ENCODE assay signal across 36 mouse cellular contexts in the genomic region with DNA sequence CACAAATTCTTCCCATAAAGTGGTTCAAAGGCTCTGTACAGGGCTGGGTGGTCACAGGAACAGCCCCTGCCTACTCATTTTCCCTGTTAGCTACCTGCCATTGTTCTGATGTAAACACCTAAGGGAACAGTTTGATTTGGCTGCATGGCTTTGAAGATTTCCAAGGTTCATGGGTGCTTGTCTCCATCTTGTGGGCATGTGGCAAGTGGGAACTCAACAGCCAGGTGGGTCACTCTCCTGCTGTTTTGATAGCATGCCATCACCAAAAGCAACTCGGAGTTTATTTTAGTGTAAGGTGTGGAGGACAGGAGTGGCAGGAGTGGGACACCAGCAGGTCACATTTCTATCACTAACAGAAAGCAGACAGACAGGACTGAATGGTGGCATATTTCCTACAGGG.
DNase-seq lines count a peak whose midpoint lies in the region; ATAC-seq and TF ChIP-seq lines count a peak whose summit lies in the region.
"Had no signal": no experiment of that assay in that cellular context is flagged by ENCODE, and none has a peak within 500 bp of the region (broad histone marks: within the 10 kb centered on the region; RNA-seq: fewer than 3 reads in every experiment).

No protein-coding gene starts in this region.

- H3K4me2 ChIP-seq in heart, postnatal 0 days (ENCODE audit: low read depth, low read length): no peak overlapping the region
- H3K4me2 ChIP-seq in liver, postnatal 0 days (ENCODE audit: low read depth, low read length): no peak overlapping the region
- no peak overlapping the region for H3K4me2 ChIP-seq in liver, embryonic 11.5 days
- H3K4me2 ChIP-seq: forebrain, embryonic 12.5 days; heart, embryonic 13.5 days; intestine, embryonic 15.5 days; limb, embryonic 13.5 days; liver, embryonic 12.5 days; midbrain, embryonic 13.5 days had no signal

- no peaks in the 10 kb centered on the region for H3K36me3 ChIP-seq in heart, postnatal 0 days (replicated peaks; ENCODE audit: control insufficient read depth, insufficient read depth, low read length)
- H3K36me3 ChIP-seq in liver, postnatal 0 days (replicated peaks; ENCODE audit: insufficient read depth, low read length): no peaks in the 10 kb centered on the region
- H3K36me3 ChIP-seq in liver, embryonic 11.5 days (ENCODE audit: control insufficient read depth, insufficient read depth, low read length): no peaks in the 10 kb centered on the region
- H3K36me3 ChIP-seq: forebrain, embryonic 12.5 days; heart, embryonic 13.5 days; hindbrain, embryonic 10.5 days; intestine, embryonic 15.5 days; limb, embryonic 13.5 days; liver, embryonic 12.5 days; midbrain, embryonic 13.5 days had no signal

- H3K9me3 ChIP-seq in heart, postnatal 0 days (replicated peaks; ENCODE audit: control insufficient read depth, low read length): no peaks in the 10 kb centered on the region
- H3K9me3 ChIP-seq in liver, postnatal 0 days (ENCODE audit: low read length): no peaks in the 10 kb centered on the region
- H3K9me3 ChIP-seq in liver, embryonic 11.5 days (ENCODE audit: control insufficient read depth, low read length): no peaks in the 10 kb centered on the region
- H3K9me3 ChIP-seq: forebrain, embryonic 12.5 days; heart, embryonic 13.5 days; hindbrain, embryonic 10.5 days; intestine, embryonic 15.5 days; limb, embryonic 13.5 days; liver, embryonic 12.5 days; midbrain, embryonic 13.5 days had no signal

- no peak for DNase-seq in heart, postnatal 0 days (ENCODE audit: low spot score)
- no peak for DNase-seq in heart, adult 8-10 months (ENCODE audit: low spot score)
- DNase-seq in liver, postnatal 0 days: no peak
- DNase-seq in liver, embryonic 11.5 days (ENCODE audit: low spot score): no peak
- DNase-seq in brain, adult 2 months (ENCODE audit: low read depth, low spot score): peak; percentile 44
- no peak for DNase-seq in cerebellum, postnatal 14 days
- DNase-seq in ovary, adult 18-20 months (ENCODE audit: low spot score): no peak
- DNase-seq: adrenal gland, adult 2 months; adrenal gland, postnatal 36 days; cerebellum, adult 11-12 months; cerebellum, adult 9-11 months; gastrocnemius, postnatal 25 days; heart, adult 18-20 months; heart, postnatal 14 days; kidney, adult 2 months; kidney, postnatal 10 days; layer of hippocampus, adult 9-11 months; lung, adult 18-20 months; lung, postnatal 4 days; right cerebral cortex, adult 18-20 months; spleen, adult 18-20 months; thymus, adult 2 months; thymus, postnatal 4 days had no signal

- peak; percentile 21; the same call in 1 of the 2 replicates for TF ChIP-seq CTCF in heart, postnatal 0 days (IDR thresholded peaks at IDR 0.05; ENCODE audit: low read depth)
- 0 out of 2 replicates have a peak, but pooled peaks have one; percentile 3 for TF ChIP-seq CTCF in liver, postnatal 0 days (IDR thresholded peaks at IDR 0.05; ENCODE audit: low read depth)

- no peak overlapping the region for H3K9ac ChIP-seq in heart, postnatal 0 days (replicated peaks; ENCODE audit: low read depth, low read length)
- H3K9ac ChIP-seq in liver, postnatal 0 days (replicated peaks): no peak overlapping the region
- H3K9ac ChIP-seq in liver, embryonic 11.5 days (ENCODE audit: low read depth, low read length): no peak overlapping the region
- H3K9ac ChIP-seq: forebrain, embryonic 12.5 days; heart, embryonic 13.5 days; intestine, embryonic 15.5 days; limb, embryonic 13.5 days; liver, embryonic 12.5 days; midbrain, embryonic 13.5 days had no signal

- no peak overlapping the region for H3K4me3 ChIP-seq in heart, postnatal 0 days (ENCODE audit: low read depth, low read length)
- no peak overlapping the region for H3K4me3 ChIP-seq in liver, postnatal 0 days (ENCODE audit: low read depth, low read length)
- H3K4me3 ChIP-seq in liver, embryonic 11.5 days (ENCODE audit: low read depth, low read length): no peak overlapping the region
- H3K4me3 ChIP-seq: erythroblast, embryonic 14.5 days; forebrain, embryonic 12.5 days; heart, embryonic 13.5 days; hindbrain, embryonic 10.5 days; intestine, embryonic 15.5 days; limb, embryonic 13.5 days; liver, embryonic 12.5 days; megakaryocyte, embryonic 14.5 days; midbrain, embryonic 13.5 days had no signal

- WGBS in heart, postnatal 0 days: 50% methylated on average over 1 of the region's 1 CpGs
- 73% methylated on average over 1 of the region's 1 CpGs for WGBS in liver, postnatal 0 days (ENCODE audit: insufficient replicate concordance)
- 61% methylated on average over 1 of the region's 1 CpGs for WGBS in liver, embryonic 11.5 days

- H3K27ac ChIP-seq in heart, postnatal 0 days (ENCODE audit: low read depth): no peak overlapping the region
- H3K27ac ChIP-seq in liver, postnatal 0 days (ENCODE audit: low read depth): no peak overlapping the region
- H3K27ac ChIP-seq in liver, embryonic 11.5 days (ENCODE audit: low read depth, low read length): no peak overlapping the region
- H3K27ac ChIP-seq: forebrain, embryonic 12.5 days; heart, embryonic 13.5 days; hindbrain, embryonic 10.5 days; intestine, embryonic 15.5 days; limb, embryonic 13.5 days; liver, embryonic 12.5 days; midbrain, embryonic 13.5 days had no signal

- no peak for TF ChIP-seq EP300 in heart, postnatal 0 days (IDR thresholded peaks at IDR 0.05; ENCODE audit: low read depth)
- no peak for TF ChIP-seq EP300 in liver, postnatal 0 days (IDR thresholded peaks at IDR 0.05; ENCODE audit: low read depth)

- no peak for ATAC-seq in heart, postnatal 0 days (ENCODE audit: insufficient read depth, low read depth)
- ATAC-seq in liver, postnatal 0 days: no peak
- ATAC-seq in liver, embryonic 11.5 days (replicated peaks; ENCODE audit: low FRiP score): no peak
- ATAC-seq: activated CD4-positive, CD25-positive, alpha-beta regulatory T cell, adult 4 months; CD4-positive, CD25-positive, alpha-beta regulatory T cell, adult 4 months; hindbrain, embryonic 16.5 days; intestine, embryonic 15.5 days; liver, embryonic 12.5 days; lung, postnatal 0 days; midbrain, embryonic 13.5 days had no signal

- H3K4me1 ChIP-seq in heart, postnatal 0 days (ENCODE audit: control insufficient read depth, insufficient read depth): no peaks in the 10 kb centered on the region
- no peaks in the 10 kb centered on the region for H3K4me1 ChIP-seq in liver, postnatal 0 days (ENCODE audit: insufficient read depth)
- no peaks in the 10 kb centered on the region for H3K4me1 ChIP-seq in liver, embryonic 11.5 days (replicated peaks; ENCODE audit: control insufficient read depth, insufficient read depth, low read length)
- H3K4me1 ChIP-seq: forebrain, embryonic 12.5 days; heart, embryonic 13.5 days; hindbrain, embryonic 10.5 days; intestine, embryonic 15.5 days; limb, embryonic 13.5 days; liver, embryonic 12.5 days; megakaryocyte, embryonic 14.5 days; midbrain, embryonic 13.5 days had no signal

- H3K27me3 ChIP-seq in heart, postnatal 0 days (ENCODE audit: control insufficient read depth, insufficient read depth, low read length): no peaks in the 10 kb centered on the region
- H3K27me3 ChIP-seq in liver, postnatal 0 days (ENCODE audit: insufficient read depth, low read length): no peaks in the 10 kb centered on the region
- H3K27me3 ChIP-seq in liver, embryonic 11.5 days (replicated peaks; ENCODE audit: control insufficient read depth, insufficient read depth, low read length): no peaks in the 10 kb centered on the region
- H3K27me3 ChIP-seq: forebrain, embryonic 12.5 days; heart, embryonic 13.5 days; intestine, embryonic 15.5 days; limb, embryonic 13.5 days; liver, embryonic 12.5 days; midbrain, embryonic 13.5 days had no signal
